Mouse (Mus musculus): Measurements from ENCODE around the gene Rpl23. TPM values are rescaled to one million over a fixed set of nuclear protein-coding genes. Genes with fewer than 3 reads are reported as not detected.

Gene Rpl23
- polyA plus RNA-seq (2017; shearing (Covaris generic)) = 408 TPM

DNA sequence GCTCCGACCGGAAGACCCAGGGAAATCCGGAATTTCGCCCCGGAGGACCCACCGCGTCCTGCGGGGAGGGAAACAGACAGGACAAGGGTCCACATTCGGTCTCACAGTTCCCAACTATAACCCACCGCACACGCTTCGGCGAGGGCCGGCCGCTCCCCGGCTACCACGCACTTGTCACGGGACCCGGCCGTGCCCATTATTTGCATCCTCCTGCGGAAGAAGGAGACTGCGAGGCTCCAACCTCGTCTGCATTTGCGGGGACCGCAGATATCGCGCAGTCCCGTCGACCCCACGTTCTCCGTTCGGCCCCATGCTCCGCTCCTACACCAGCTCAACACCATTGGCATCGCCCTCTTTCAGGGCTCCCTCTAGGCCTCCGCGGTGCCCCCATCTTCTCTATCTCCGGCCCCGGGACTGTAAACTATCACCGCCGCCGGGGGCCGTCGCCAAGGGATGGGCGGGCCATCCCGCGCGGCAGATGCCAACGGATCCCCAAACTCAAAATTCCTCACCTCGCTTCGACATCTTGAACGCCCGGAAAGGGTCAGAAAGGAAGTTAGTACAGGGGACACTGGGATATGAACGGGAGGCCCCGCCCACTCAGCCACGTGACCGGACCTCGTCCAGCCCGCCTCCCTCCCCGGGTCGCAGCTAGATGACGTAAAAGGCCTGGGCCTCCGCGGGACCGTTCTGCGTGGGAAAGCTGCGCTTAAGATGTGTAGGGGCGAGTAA lies at the start of gene Rpl23:
Rpl23 (minus strand) TSS at position 606 of the 732 bp plus-strand sequence.

DNA sequence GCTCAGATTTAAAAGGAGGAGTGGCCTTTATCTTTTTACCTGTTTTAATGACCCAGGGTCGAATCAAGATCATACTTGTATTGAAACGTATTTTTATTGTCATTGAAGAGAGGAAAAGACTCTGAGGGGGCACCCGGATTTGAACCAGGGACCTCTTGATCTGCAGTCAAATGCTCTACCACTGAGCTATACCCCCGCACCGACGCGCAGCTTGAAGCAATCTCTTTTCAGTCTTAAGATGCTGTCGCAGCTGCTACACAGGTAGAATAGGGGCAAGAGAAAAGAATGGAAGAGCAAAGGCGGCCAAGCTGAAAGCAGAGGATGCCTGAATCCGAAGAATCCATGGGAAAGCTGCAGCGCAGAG lies 16.5 kb upstream of the Rpl23 start, which contains the start of gene Lasp1:
Lasp1 (plus strand) TSS at position 219 of the 364 bp plus-strand sequence.

DNA sequence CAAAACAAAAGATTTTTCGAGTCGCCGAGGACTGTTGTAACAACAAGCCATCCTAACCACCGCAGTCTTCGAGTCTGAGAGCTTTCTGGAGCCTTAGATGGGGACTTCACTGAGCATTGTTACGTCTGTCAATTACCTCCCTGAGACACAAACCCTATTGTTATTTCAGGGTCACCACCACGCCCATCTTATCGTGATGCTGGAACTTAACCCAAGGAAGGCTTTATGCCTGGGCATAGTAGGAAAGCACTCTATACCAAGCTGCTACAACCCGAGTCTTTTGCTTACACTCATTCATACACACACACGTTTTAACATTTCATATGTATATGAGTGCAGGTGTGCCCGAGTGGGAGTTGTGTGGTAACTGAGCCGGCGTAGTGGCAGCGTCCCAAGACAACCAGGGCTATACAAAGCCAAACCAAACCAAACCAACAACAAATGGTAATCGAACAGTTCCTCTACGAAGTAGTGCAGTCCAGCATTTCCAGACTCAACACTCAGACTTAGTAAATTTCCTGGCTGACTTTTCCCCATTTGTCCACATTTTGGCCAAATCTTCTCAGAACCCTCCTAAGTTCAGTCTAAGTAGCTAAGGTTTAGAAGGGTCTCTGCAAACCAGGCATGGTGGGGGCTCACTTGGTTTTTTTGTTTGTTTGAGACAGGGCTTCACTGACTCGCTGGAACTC lies 6.3 kb downstream of the Rpl23 start, which contains the start of gene 1700001P01Rik:
1700001P01Rik (minus strand) TSS at position 111 of the 689 bp plus-strand sequence.

DNA sequence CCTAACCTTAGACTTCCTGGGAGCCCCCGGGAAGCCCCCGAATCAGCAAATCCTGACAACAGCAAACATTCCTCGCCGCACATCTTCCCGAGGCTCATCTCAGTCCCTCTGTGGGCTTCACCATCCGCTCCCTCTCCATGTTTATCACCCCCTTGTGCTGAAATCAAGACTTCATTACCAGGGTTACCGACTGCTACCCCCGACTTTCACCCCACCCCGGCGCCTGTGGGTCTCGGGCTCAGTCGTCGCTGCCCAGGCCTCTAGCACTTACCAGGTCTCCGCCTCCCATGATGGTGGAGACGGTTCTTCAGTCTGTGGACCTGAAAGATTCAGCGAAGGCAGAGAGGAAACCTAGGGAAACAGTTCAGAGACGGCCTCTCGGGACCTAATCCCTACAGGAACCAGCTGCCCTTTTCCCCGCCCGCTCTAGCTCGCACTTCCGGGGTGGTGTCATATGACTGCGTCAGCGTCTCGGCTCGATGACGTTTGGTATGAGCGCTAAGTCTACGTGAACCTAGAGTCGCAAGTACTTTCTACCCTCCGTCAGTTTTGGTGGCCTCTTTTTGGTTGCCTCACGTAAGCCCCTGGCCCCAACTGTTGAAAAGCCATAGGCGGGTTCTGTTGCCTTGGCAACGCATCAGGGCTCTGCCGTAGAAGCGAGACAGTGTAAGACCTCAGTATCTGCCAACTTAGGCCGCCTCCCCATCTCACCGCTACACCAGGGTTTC lies 15.9 kb downstream of the Rpl23 start, which contains the start of gene Cwc25:
Cwc25 (minus strand) TSS at position 403 of the 728 bp plus-strand sequence.

DNA sequence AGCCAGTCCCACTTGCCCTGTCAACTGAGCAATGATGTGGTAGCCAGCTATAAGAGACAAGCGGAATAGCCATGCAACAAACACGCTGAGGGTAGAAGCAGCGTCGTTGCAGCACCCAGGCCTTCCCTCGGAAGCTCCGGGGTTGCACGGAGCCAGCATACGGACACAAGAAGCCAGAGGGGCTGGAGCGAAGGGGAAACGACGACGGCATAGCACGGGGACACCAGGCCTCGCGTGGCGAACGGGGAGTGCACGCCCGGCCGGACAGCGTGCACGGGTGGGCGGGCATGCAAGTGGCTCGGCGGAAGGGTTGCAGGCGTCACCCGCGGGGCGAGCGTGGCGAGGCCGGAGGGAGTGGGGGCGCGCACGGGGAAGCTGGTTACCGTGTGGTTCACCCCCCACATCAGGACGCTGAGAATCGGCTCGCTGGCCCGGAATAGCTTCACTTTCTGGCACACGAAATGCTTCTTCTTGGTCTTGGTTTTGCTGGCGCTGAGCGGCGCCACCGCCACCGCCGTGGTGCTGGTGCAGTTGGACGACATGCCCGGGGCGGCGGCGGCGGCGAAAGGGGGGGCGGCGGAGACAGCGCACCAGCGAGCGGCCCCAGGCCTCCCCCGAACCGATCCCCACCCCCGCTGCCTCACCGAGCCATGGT lies 38.0 kb downstream of the Rpl23 start, which contains the start of gene Pip4k2b:
Pip4k2b (minus strand) TSS at position 642 of the 655 bp plus-strand sequence.

Other genes with a start within 250 kb of the Rpl23 start
- gene Srcin1, start 206.3 kb downstream of the Rpl23 start, polyA plus RNA-seq (2017; shearing (Covaris generic)) = not detected
- gene Epop, start 152.7 kb downstream of the Rpl23 start, polyA plus RNA-seq (2017; shearing (Covaris generic)) = 9.0 TPM
- 12.7 TPM for gene Mllt6, start 119.0 kb downstream of the Rpl23 start, polyA plus RNA-seq (2017; shearing (Covaris generic))
- 70.3 TPM for gene Cisd3, start 96.6 kb downstream of the Rpl23 start, polyA plus RNA-seq (2017; shearing (Covaris generic))
- 1.4 TPM for gene Pcgf2, start 81.9 kb downstream of the Rpl23 start, polyA plus RNA-seq (2017; shearing (Covaris generic))
- 428 TPM for gene Psmb3, start 79.0 kb downstream of the Rpl23 start, polyA plus RNA-seq (2017; shearing (Covaris generic))
- gene Pip4k2b, start 37.7 kb downstream of the Rpl23 start, polyA plus RNA-seq (2017; shearing (Covaris generic)) = 2.6 TPM
- 27.1 TPM for gene Cwc25, start 15.9 kb downstream of the Rpl23 start, polyA plus RNA-seq (2017; shearing (Covaris generic))
- not detected for gene 1700001P01Rik, start 6.5 kb downstream of the Rpl23 start, polyA plus RNA-seq (2017; shearing (Covaris generic))
- gene Lasp1, start 16.6 kb upstream of the Rpl23 start, polyA plus RNA-seq (2017; shearing (Covaris generic)) = 201 TPM
- 0.41 TPM for gene B230217C12Rik, start 58.3 kb upstream of the Rpl23 start, polyA plus RNA-seq (2017; shearing (Covaris generic))
- 0.39 TPM for gene Fbxo47, start 101.7 kb upstream of the Rpl23 start, polyA plus RNA-seq (2017; shearing (Covaris generic))
- gene Plxdc1, start 204.0 kb upstream of the Rpl23 start, polyA plus RNA-seq (2017; shearing (Covaris generic)) = 1.9 TPM
- gene Arl5c, start 213.7 kb upstream of the Rpl23 start, polyA plus RNA-seq (2017; shearing (Covaris generic)) = 125 TPM
- gene Cacnb1, start 240.6 kb upstream of the Rpl23 start, polyA plus RNA-seq (2017; shearing (Covaris generic)) = 15.7 TPM
- 1,449 TPM for gene Rpl19, start 244.3 kb upstream of the Rpl23 start, polyA plus RNA-seq (2017; shearing (Covaris generic))

Measured in CD4-positive, CD25-positive, alpha-beta regulatory T cell (primary cell).